Mouse (Mus musculus): Measurements from ENCODE around the gene Gm10570.

GRCm38 (mm10) chr4:130295047-130295745 lies 13.3 kb downstream of the Gm10570 start:
- no peak for TF ChIP-seq CTCF (IDR thresholded peaks at IDR 0.05; ENCODE audit: extremely low read depth, insufficient read depth, low read length)
- no peak for TF ChIP-seq POLR2A (IDR thresholded peaks at IDR 0.05; ENCODE audit: extremely low read depth, insufficient read depth, low read length)
